Mouse (Mus musculus) small intestine, adult 2 months (tissue): Measurements from ENCODE around the gene Aes.

Source experiments
- CTCF ChIP-seq: fragments of 200-500 bp; IDR thresholded peaks from 2 replicates; pipeline ENCODE4 v1.5.1; 2012; ENCODE audit warnings: low read depth, mild to moderate bottlenecking, control low read depth, inconsistent platforms, low read length, moderate library complexity, mixed read lengths; ENCODE audit not compliant: insufficient replicate concordance, insufficient read length; ENCODE audit errors: extremely low read depth
- POLR2A ChIP-seq: fragments of 200-500 bp; IDR thresholded peaks from 2 replicates; pipeline ENCODE4 v1.6.1; 2012; ENCODE audit warnings: low read depth, mild to moderate bottlenecking, control low read depth, inconsistent platforms, low read length, moderate library complexity

- TF ChIP-seq POLR2A (no peak), CTCF (no peak)
Measured at GRCm38 (mm10) chr10:81524051-81524605, 35.2 kb upstream of the Aes start, which contains the start of gene Gna15.
